Mouse (Mus musculus): Measurements from ENCODE around the gene Slc2a5.

- TF ChIP-seq CTCF (IDR thresholded peaks at IDR 0.05; ENCODE audit: borderline replicate concordance, insufficient read depth, low read depth, low read length) (no peak), POLR2A (IDR thresholded peaks at IDR 0.05; ENCODE audit: borderline replicate concordance, insufficient read depth, low read length) (no peak)
Measured at GRCm38 (mm10) chr4:150172107-150172506, 53.0 kb downstream of the Slc2a5 start.
